Mouse (Mus musculus) lung, postnatal 0 days (tissue): ENCODE data around the gene Serpinb13. TPM values are rescaled to one million over a fixed set of nuclear protein-coding genes. Genes with fewer than 3 reads are reported as not detected.
"Not testable (repeated sequence)": the region's sequence is repeated elsewhere in the genome, so short reads cannot be mapped to it uniquely, and the experiment has no call there.

ENCODE experiments used
- ATAC-seq: fragments of 200-750 bp; cut with Nextera tagmentation; 2 replicates; pipeline ENCODE4 v1.8.0; 2017; ENCODE audit warnings: moderate library complexity
- DNase-seq: peaks from one replicate; pipeline ENCODE4 v3.0.0-alpha.2; 2016; ENCODE audit warnings: low spot score
- H3K27ac ChIP-seq: fragments of 300-500 bp; sonication (generic); 2 replicates; pipeline ENCODE4 v1.5.1; 2014; ENCODE audit warnings: antibody characterized with exemption, mild to moderate bottlenecking, low read length, mixed read lengths
- H3K27me3 ChIP-seq: fragments of 300-500 bp; sonication (generic); replicated peaks from 2 replicates; pipeline ENCODE4 v1.6.1; 2014; ENCODE audit warnings: low read length, mixed read lengths; ENCODE audit not compliant: insufficient read depth
- H3K36me3 ChIP-seq: fragments of 300-500 bp; sonication (generic); 2 replicates; pipeline ENCODE4 v1.6.1; 2014; ENCODE audit warnings: low read length, mixed read lengths; ENCODE audit not compliant: insufficient read depth
- H3K4me1 ChIP-seq: fragments of 300-500 bp; sonication (generic); 2 replicates; pipeline ENCODE4 v1.6.1; 2014; ENCODE audit warnings: antibody characterized with exemption, low read depth, low read length, mixed read lengths; ENCODE audit not compliant: insufficient read depth
- H3K4me2 ChIP-seq: fragments of 300-500 bp; sonication (generic); replicated peaks from 2 replicates; pipeline ENCODE4 v1.6.1; 2014; ENCODE audit warnings: low read depth, mild to moderate bottlenecking, low read length, moderate library complexity, mixed read lengths
- H3K4me3 ChIP-seq: fragments of 300-500 bp; sonication (generic); 2 replicates; pipeline ENCODE4 v1.5.1; 2014; ENCODE audit warnings: low read depth, low read length
- H3K9ac ChIP-seq: fragments of 300-500 bp; sonication (generic); replicated peaks from 2 replicates; pipeline ENCODE4 v1.6.1; 2014; ENCODE audit warnings: low read depth, mild to moderate bottlenecking
- H3K9me3 ChIP-seq: fragments of 300-500 bp; sonication (generic); 2 replicates; pipeline ENCODE4 v1.6.1; 2016; ENCODE audit warnings: low read length, mixed read lengths
- CTCF ChIP-seq: IDR thresholded peaks from 2 replicates; pipeline ENCODE4 v1.5.1; 2016; ENCODE audit warnings: antibody characterized with exemption, mild to moderate bottlenecking
- EP300 ChIP-seq: IDR thresholded peaks from 2 replicates; pipeline ENCODE4 v1.6.1; 2016; ENCODE audit warnings: antibody characterized with exemption, mild to moderate bottlenecking, control low read depth
- WGBS: fragments of 180-500 bp; shearing (Covaris S2); extraction: QIAGEN DNeasy Blood & Tissue Kit; methylation state at CpG from one replicate; pipeline ENCODE4 v1.1.7; 2014; 5-methylcytosine and 5-hydroxymethylcytosine counted together
- polyA plus RNA-seq: library from polyadenylated mRNA; unstranded; fragments of >200 nt; fragmentation: Nextera tagmentation; extraction: Ambion mirVana; gene quantifications from 2 replicates; pipeline ENCODE4 v1.2.1, GENCODE M21; 2015

The Serpinb13 gene
- polyA plus RNA-seq, 1 experiment from 2014 or later = not detected

- Histone ChIP-seq H3K4me2 (no peak overlapping the region), H3K36me3 (no peaks in the 10 kb centered on the region), H3K9ac (no peak overlapping the region), H3K27me3 (no peaks in the 10 kb centered on the region), H3K4me1 (no peaks in the 10 kb centered on the region), H3K4me3 (no peak overlapping the region), H3K27ac (no peak overlapping the region), H3K9me3 (no peaks in the 10 kb centered on the region)
- ATAC-seq = no peak
- WGBS = 52% methylated on average over 1 of the region's 1 CpGs
- TF ChIP-seq EP300 (no peak), CTCF (no peak)
- DNase-seq = no peak
These were observed 45.1 kb downstream of the Serpinb13 start for GRCm38 (mm10) chr1:107025886-107026285.

GRCm38 (mm10) chr1:107034236-107034635 is 53.5 kb downstream of the Serpinb13 start:
- H3K27ac ChIP-seq, H3K4me3 ChIP-seq, H3K9ac ChIP-seq, H3K36me3 ChIP-seq, ATAC-seq, DNase-seq, H3K4me2 ChIP-seq, H3K27me3 ChIP-seq, H3K9me3 ChIP-seq, H3K4me1 ChIP-seq: not testable (repeated sequence)
- WGBS = 80% methylated on average over 3 of the region's 3 CpGs

Other genes with a start within 250 kb of the Serpinb13 start
- gene Kdsr, start 221.3 kb upstream of the Serpinb13 start, polyA plus RNA-seq = 25.6 and 31.8 TPM in 2 replicates
- gene Vps4b, start 184.3 kb upstream of the Serpinb13 start, polyA plus RNA-seq = 56.5 and 59.6 TPM in 2 replicates
- gene Serpinb5, start 119.8 kb upstream of the Serpinb13 start, polyA plus RNA-seq = 0.13 and 0.18 TPM in 2 replicates
- gene Serpinb12, start 46.5 kb upstream of the Serpinb13 start, polyA plus RNA-seq = 0.52 and 0.57 TPM in 2 replicates
- gene Serpinb3a, start 71.3 kb downstream of the Serpinb13 start, polyA plus RNA-seq = not detected in 2 replicates
- not detected in 2 replicates for gene Serpinb3d, start 102.5 kb downstream of the Serpinb13 start, polyA plus RNA-seq